Mouse (Mus musculus) neural tube, embryonic 15.5 days (tissue): Measurements from ENCODE around the gene Ccdc36. TPM values are rescaled to one million over a fixed set of nuclear protein-coding genes. Genes with fewer than 3 reads are reported as not detected.
A peak's percentile ranks its signal among the peaks of the same experiment; 100 is the strongest.

ENCODE experiments used
- ATAC-seq: fragments of 200-750 bp; cut with Nextera tagmentation; 2 replicates; pipeline ENCODE4 v1.8.0; 2017; ENCODE audit warnings: mild to moderate bottlenecking, moderate TSS enrichment, moderate library complexity; ENCODE audit not compliant: low FRiP score
- H3K27ac ChIP-seq: fragments of 300-500 bp; sonication (generic); replicated peaks from 2 replicates; pipeline ENCODE4 v1.5.1; 2015; ENCODE audit warnings: mild to moderate bottlenecking, inconsistent platforms
- H3K27me3 ChIP-seq: fragments of 300-500 bp; sonication (generic); replicated peaks from 2 replicates; pipeline ENCODE4 v1.6.1; 2015; ENCODE audit warnings: inconsistent platforms
- H3K36me3 ChIP-seq: fragments of 300-500 bp; sonication (generic); 2 replicates; pipeline ENCODE4 v1.6.1; 2015; ENCODE audit warnings: inconsistent platforms
- H3K4me1 ChIP-seq: fragments of 300-500 bp; sonication (generic); 2 replicates; pipeline ENCODE4 v1.6.1; 2015; ENCODE audit warnings: inconsistent platforms
- H3K4me2 ChIP-seq: fragments of 300-500 bp; sonication (generic); 2 replicates; pipeline ENCODE4 v1.6.1; 2015; ENCODE audit warnings: inconsistent platforms, mild to moderate bottlenecking, moderate library complexity
- H3K4me3 ChIP-seq: fragments of 300-500 bp; sonication (generic); replicated peaks from 2 replicates; pipeline ENCODE4 v1.5.1; 2015; ENCODE audit warnings: mild to moderate bottlenecking, inconsistent platforms
- H3K9ac ChIP-seq: fragments of 300-500 bp; sonication (generic); replicated peaks from 2 replicates; pipeline ENCODE4 v1.6.1; 2015; ENCODE audit warnings: mild to moderate bottlenecking, inconsistent platforms
- H3K9me3 ChIP-seq: fragments of 300-500 bp; sonication (generic); replicated peaks from 2 replicates; pipeline ENCODE4 v1.6.1; 2016; ENCODE audit warnings: inconsistent platforms
- WGBS: fragments of 180-500 bp; shearing (Covaris S2); methylation state at CpG from one replicate; pipeline ENCODE4 v1.1.7; 2015; ENCODE audit warnings: mixed read lengths; 5-methylcytosine and 5-hydroxymethylcytosine counted together
- polyA plus RNA-seq: library from polyadenylated mRNA; unstranded; fragments of >200 nt; fragmentation: Nextera tagmentation; extraction: Ambion mirVana; gene quantifications from 2 replicates; pipeline ENCODE4 v1.2.1, GENCODE M21; 2015

Gene Ccdc36
- polyA plus RNA-seq = 1.3 and 1.7 TPM in 2 replicates

DNA sequence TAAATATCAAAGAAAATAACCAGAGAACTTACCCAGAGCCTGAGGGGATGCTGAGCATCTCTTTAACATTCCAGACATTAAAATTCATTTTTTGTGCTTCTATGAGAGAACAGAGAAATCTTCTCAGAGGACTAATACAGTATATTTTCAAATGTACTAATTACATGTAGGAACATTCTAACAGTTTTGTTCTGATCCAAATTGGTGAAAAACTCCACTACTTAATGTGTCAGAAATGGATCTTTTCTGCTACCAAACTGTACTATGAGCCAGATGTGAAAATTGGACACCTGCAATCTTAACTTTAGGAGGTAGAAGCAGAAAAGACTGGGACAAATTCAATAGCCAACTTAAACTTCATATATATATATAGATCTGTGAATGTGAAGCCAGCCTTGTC is at the start of gene Ccdc36:
Ccdc36 (minus strand) TSS at position 101 of the 400 bp plus-strand sequence.
- ATAC-seq = no peak
- no peak within 1 kb of the TSS for H3K9ac ChIP-seq

DNA sequence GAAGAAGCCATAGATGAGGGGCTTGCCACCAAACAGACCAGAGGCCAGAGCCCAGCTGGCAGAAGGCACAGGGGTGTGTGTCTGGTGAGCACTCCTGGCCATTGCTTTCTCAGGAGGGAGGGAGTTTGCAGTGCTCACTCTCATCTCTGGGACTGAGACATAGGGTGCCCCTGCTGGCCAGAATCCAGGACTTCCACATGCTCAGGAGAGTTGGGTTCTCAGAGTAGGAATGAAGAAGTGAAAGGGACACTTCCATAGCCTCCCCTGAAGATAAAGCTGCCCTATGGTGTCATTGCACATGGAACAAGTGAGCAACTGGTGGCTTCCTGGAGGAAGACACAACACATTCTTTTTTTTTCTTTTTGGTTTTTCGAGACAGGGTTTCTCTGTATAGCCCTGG is 46.2 kb upstream of the Ccdc36 start:
- WGBS = 53% methylated on average over 1 of the region's 1 CpGs
- H3K36me3 ChIP-seq = no peaks in the 10 kb centered on the region
- H3K4me2 ChIP-seq = no peak overlapping the region
- no peaks in the 10 kb centered on the region for H3K27me3 ChIP-seq
- no peak overlapping the region for H3K4me3 ChIP-seq
- no peak for ATAC-seq
- no peaks in the 10 kb centered on the region for H3K9me3 ChIP-seq
- H3K4me1 ChIP-seq = peaks cover 11% of the 10 kb centered on the region
- no peak overlapping the region for H3K27ac ChIP-seq
- no peak overlapping the region for H3K9ac ChIP-seq

More for the DNA sequence above, at the start of gene Ccdc36:
- H3K27ac ChIP-seq = no peak within 1 kb of the TSS
- H3K4me1 ChIP-seq = no peaks in the 10 kb centered on the region
- no peak within 1 kb of the TSS for H3K4me3 ChIP-seq
- no peaks in the 10 kb centered on the region for H3K27me3 ChIP-seq
- H3K4me2 ChIP-seq = no peak within 1 kb of the TSS
- H3K9me3 ChIP-seq = no peaks in the 10 kb centered on the region
- no peaks in the 10 kb centered on the region for H3K36me3 ChIP-seq

DNA sequence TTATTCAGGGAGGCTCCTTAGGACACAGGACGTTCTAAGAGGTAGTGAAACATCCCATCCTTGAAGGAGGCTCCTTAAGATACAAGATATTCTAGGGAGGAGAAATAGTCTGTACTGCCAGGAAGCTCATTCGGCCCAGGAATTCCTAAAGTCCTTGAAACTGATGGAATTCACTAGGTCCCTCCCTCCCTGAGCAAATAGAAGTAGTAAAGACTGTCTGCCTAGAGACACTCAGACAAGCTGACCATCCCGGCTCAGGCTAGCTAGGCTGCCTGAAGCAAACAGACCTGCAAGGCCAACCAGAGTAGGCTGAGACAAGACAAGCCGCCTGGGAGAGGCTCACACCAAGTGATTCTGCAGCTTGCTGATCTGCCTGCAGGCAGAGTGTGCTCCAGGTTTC is 41.6 kb upstream of the Ccdc36 start:
- H3K4me3 ChIP-seq = no peak overlapping the region
- H3K27ac ChIP-seq = no peak overlapping the region
- no peaks in the 10 kb centered on the region for H3K4me1 ChIP-seq
- no peaks in the 10 kb centered on the region for H3K9me3 ChIP-seq
- no peaks in the 10 kb centered on the region for H3K27me3 ChIP-seq
- no peak overlapping the region for H3K9ac ChIP-seq
- no peak for ATAC-seq
- peaks cover 29% of the 10 kb centered on the region for H3K36me3 ChIP-seq
- WGBS = 82% methylated on average over 4 of the region's 4 CpGs
- no peak overlapping the region for H3K4me2 ChIP-seq

- 84% methylated on average over 5 of the region's 5 CpGs for WGBS
- no peak overlapping the region for H3K9ac ChIP-seq
- H3K27ac ChIP-seq = no peak overlapping the region
- no peak overlapping the region for H3K4me2 ChIP-seq
- H3K27me3 ChIP-seq = no peaks in the 10 kb centered on the region
- H3K9me3 ChIP-seq = no peaks in the 10 kb centered on the region
- peaks cover 32% of the 10 kb centered on the region for H3K36me3 ChIP-seq
- no peak for ATAC-seq
- no peak overlapping the region for H3K4me3 ChIP-seq
- H3K4me1 ChIP-seq = no peaks in the 10 kb centered on the region
Measured at GRCm38 (mm10) chr9:108469430-108469829, 41.1 kb upstream of the Ccdc36 start.

- WGBS = 95% methylated on average over 2 of the region's 2 CpGs
- H3K36me3 ChIP-seq = peaks cover 51% of the 10 kb centered on the region
Measured at GRCm38 (mm10) chr9:108466219-108466618, 37.9 kb upstream of the Ccdc36 start.

GRCm38 (mm10) chr9:108463713-108464112 is 35.4 kb upstream of the Ccdc36 start:
- H3K9ac ChIP-seq = no peak overlapping the region
- no peak for ATAC-seq
- peaks cover 21% of the 10 kb centered on the region for H3K4me1 ChIP-seq
- no peak overlapping the region for H3K4me3 ChIP-seq
- no peak overlapping the region for H3K4me2 ChIP-seq
- H3K9me3 ChIP-seq = no peaks in the 10 kb centered on the region
- WGBS = 94% methylated on average over 9 of the region's 9 CpGs
- H3K27me3 ChIP-seq = no peaks in the 10 kb centered on the region
- no peak overlapping the region for H3K27ac ChIP-seq
- H3K36me3 ChIP-seq = peaks cover 51% of the 10 kb centered on the region

More at GRCm38 (mm10) chr9:108466219-108466618, 37.9 kb upstream of the Ccdc36 start:
- no peak overlapping the region for H3K9ac ChIP-seq
- H3K27me3 ChIP-seq = no peaks in the 10 kb centered on the region
- no peak for ATAC-seq
- H3K27ac ChIP-seq = no peak overlapping the region
- no peaks in the 10 kb centered on the region for H3K9me3 ChIP-seq
- peaks cover 14% of the 10 kb centered on the region for H3K4me1 ChIP-seq
- no peak overlapping the region for H3K4me3 ChIP-seq
- no peak overlapping the region for H3K4me2 ChIP-seq

DNA sequence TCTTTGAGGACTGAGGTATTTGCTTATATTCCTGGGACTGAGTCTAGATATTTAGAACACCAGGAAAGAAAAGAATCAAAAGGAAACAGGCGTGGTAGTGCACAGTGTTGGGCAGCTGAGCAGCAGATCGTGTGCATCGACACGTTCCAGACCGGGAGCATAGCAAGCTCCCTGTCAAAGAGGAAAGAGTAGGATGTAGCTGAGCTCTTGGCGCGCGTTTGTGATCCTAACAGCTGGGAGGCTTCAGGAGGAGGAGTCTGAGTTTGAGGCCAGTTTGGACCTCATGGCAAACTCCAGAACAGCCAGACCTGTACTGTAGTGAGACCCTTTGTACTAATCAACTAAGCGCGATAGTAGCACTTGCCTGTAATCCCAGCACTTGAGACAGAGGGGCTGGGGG is 33.9 kb upstream of the Ccdc36 start:
- peaks cover 43% of the 10 kb centered on the region for H3K36me3 ChIP-seq
- H3K9me3 ChIP-seq = no peaks in the 10 kb centered on the region
- H3K27ac ChIP-seq = 0 out of 2 replicates have a peak overlapping the region, but pooled peaks have one; percentile 28
- no peak for ATAC-seq
- no peak overlapping the region for H3K4me3 ChIP-seq
- peaks cover 21% of the 10 kb centered on the region for H3K4me1 ChIP-seq
- WGBS = 91% methylated on average over 10 of the region's 10 CpGs
- H3K27me3 ChIP-seq = no peaks in the 10 kb centered on the region
- H3K9ac ChIP-seq = no peak overlapping the region
- peak overlapping the region; percentile 91; the same call in 1 of the 2 replicates for H3K4me2 ChIP-seq

DNA sequence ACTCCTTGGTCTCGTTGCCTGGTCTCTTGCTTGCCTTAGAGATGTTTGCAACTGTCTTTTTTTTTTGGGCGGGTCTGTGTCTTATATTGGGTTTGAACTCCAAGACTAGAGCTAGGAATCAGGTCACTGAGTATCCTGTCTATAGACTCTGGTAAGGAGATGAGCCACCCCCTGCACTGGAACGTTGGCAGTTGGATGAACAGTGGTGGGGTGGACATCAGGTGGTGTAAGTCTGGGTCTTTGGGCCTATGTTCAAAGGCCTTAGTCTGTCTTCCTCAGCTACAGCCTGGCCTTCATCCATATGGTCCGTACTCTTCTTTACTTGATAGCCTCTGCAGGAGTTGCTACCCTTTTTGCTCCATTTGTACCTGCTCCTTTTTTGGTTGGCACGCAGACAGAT is 33.4 kb upstream of the Ccdc36 start:
- Histone ChIP-seq H3K27me3 (no peaks in the 10 kb centered on the region), H3K4me1 (peaks cover 21% of the 10 kb centered on the region), H3K36me3 (peaks cover 39% of the 10 kb centered on the region), H3K4me2 (peak overlapping the region; percentile 91), H3K27ac (0 out of 2 replicates have a peak overlapping the region, but pooled peaks have one; percentile 28), H3K9me3 (no peaks in the 10 kb centered on the region), H3K4me3 (peak overlapping the region; percentile 87), H3K9ac (peak overlapping the region; percentile 88; the same call in 1 of the 2 replicates)
- WGBS = 92% methylated on average over 5 of the region's 5 CpGs
- ATAC-seq = no peak

- Histone ChIP-seq H3K9me3 (no peaks in the 10 kb centered on the region), H3K9ac (peak within 1 kb of the TSS; percentile 88), H3K4me1 (peaks cover 21% of the 10 kb centered on the region), H3K36me3 (peaks cover 35% of the 10 kb centered on the region), H3K4me3 (peak within 1 kb of the TSS; percentile 87), H3K4me2 (peak within 1 kb of the TSS; percentile 91), H3K27ac (peak within 1 kb of the TSS; percentile 89), H3K27me3 (no peaks in the 10 kb centered on the region)
- 32% methylated on average over 11 of the region's 11 CpGs for WGBS
- ATAC-seq = no peak
Measured at GRCm38 (mm10) chr9:108461181-108461631, 32.9 kb upstream of the Ccdc36 start, which contains the start of gene Klhdc8b. Klhdc8b (minus strand) TSS chr9:108461581.

DNA sequence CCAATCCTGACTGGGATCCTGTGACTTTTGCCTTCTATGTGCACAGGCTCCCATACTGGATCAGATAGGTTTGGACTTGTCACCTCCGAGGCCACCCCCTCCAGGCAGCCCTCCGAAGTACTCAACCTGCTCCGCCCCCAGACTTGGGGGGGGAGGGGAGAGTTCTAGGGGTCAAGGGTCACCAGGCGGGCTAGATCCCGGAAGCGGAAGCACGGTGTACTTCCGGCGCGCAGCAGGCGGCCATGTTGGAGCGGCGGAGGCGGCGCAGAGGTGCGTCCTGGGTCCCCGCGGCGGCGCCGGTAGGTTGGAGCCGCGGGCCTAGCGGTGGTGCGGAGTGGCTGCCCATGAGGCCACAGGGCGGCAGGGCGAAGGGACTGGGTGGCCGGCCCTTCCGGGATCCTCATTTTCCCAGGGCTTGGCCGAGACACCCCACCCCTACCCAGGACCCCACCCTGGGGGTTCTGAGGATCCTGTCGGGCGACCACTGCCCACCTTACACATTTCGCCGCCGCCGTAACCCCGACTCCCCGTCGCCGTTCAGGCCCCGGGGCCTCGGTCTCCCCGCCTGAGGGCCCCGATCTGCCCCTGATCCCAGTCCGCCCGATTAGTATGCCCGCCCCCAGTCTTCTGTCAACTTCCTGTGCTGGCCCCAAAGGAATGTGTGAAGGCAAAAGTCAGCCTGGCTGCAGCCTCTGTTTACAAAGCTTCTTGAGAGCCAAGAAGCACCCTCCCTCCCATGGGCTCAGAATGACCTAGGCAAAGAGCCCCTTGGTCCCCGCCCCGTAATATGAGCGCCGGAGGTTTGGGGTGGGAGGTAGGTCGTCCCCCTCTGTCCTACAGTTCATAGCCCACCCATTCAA is 32.3 kb upstream of the Ccdc36 start, which contains the start of gene Ccdc71:
Ccdc71 (plus strand) TSS at position 209 of the 860 bp plus-strand sequence.
- H3K27me3 ChIP-seq = no peaks in the 10 kb centered on the region
- H3K27ac ChIP-seq = peak within 1 kb of the TSS; percentile 89
- H3K4me1 ChIP-seq = peaks cover 21% of the 10 kb centered on the region
- peak within 1 kb of the TSS; percentile 88 for H3K9ac ChIP-seq
- peaks cover 29% of the 10 kb centered on the region for H3K36me3 ChIP-seq
- H3K4me3 ChIP-seq = peak within 1 kb of the TSS; percentile 87
- peak; percentile 78 for ATAC-seq
- no peaks in the 10 kb centered on the region for H3K9me3 ChIP-seq
- H3K4me2 ChIP-seq = peak within 1 kb of the TSS; percentile 91
- under 1% methylated on average over 44 of the region's 52 CpGs for WGBS

DNA sequence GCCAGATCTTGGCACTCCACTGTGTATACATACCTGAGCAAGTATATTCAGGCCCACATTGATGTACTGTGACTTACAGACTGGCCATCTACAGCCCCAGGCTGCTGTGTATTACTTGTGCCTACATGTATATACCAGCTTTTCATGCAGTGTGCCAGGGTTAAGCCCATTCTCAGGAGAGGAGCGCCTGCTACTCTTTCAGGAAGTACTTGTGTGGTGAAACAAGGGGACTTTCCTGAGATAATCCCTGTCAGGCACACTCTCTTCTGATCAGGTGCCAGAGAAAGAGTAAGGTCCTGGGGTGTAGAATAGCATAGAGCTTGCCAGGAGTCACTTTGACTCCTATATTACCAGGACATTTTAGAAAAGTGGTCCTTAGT is 31.6 kb upstream of the Ccdc36 start:
- peak overlapping the region; percentile 89 for H3K27ac ChIP-seq
- 93% methylated on average over 1 of the region's 1 CpGs for WGBS
- no peaks in the 10 kb centered on the region for H3K27me3 ChIP-seq
- H3K4me2 ChIP-seq = peak overlapping the region; percentile 91
- H3K36me3 ChIP-seq = peaks cover 23% of the 10 kb centered on the region
- ATAC-seq = no peak
- peaks cover 21% of the 10 kb centered on the region for H3K4me1 ChIP-seq
- H3K4me3 ChIP-seq = peak overlapping the region; percentile 87
- H3K9ac ChIP-seq = no peak overlapping the region
- no peaks in the 10 kb centered on the region for H3K9me3 ChIP-seq

GRCm38 (mm10) chr9:108456953-108457352 is 28.7 kb upstream of the Ccdc36 start:
- Histone ChIP-seq H3K9ac (no peak overlapping the region), H3K27ac (no peak overlapping the region), H3K4me3 (no peak overlapping the region), H3K9me3 (no peaks in the 10 kb centered on the region), H3K36me3 (no peaks in the 10 kb centered on the region), H3K27me3 (no peaks in the 10 kb centered on the region), H3K4me2 (no peak overlapping the region), H3K4me1 (peaks cover 34% of the 10 kb centered on the region)
- WGBS = 87% methylated on average over 10 of the region's 10 CpGs
- no peak for ATAC-seq
